Mouse (Mus musculus): ENCODE measurements at regions not wholly inside any gene's neighbourhood (a gene's known extent, or its start where the extent isn't known, plus 50 kb on each side); places are given as distances from the start of the nearest gene placed in this dataset.

- Histone ChIP-seq H3K9me3 (ENCODE audit: control insufficient read depth, low read length) (no peaks in the 10 kb centered on the region), H3K4me3 (ENCODE audit: low read depth, low read length) (no peak overlapping the region), H3K9ac (ENCODE audit: low read length) (no peak overlapping the region), H3K27ac (ENCODE audit: low read depth, low read length) (no peak overlapping the region), H3K36me3 (ENCODE audit: control insufficient read depth, insufficient read depth, low read length) (no peaks in the 10 kb centered on the region), H3K27me3 (ENCODE audit: control insufficient read depth, insufficient read depth, low read length) (no peaks in the 10 kb centered on the region), H3K4me2 (no peak overlapping the region), H3K4me1 (ENCODE audit: control insufficient read depth, insufficient read depth, low read length) (peaks cover 7% of the 10 kb centered on the region; the same call in 1 of the 2 replicates)
- 45% methylated on average over 4 of the region's 4 CpGs for WGBS
- no peak for ATAC-seq (ENCODE audit: low FRiP score)
- no peak for DNase-seq (ENCODE audit: low spot score, missing footprints)
Observed at GRCm38 (mm10) chr3:34593279-34593678, 56.9 kb upstream of the Sox2 start.

GRCm38 (mm10) chr3:34577896-34578530, 72.2 kb upstream of the Sox2 start:
- Histone ChIP-seq H3K4me1 (ENCODE audit: control insufficient read depth, insufficient read depth, low read length) (peaks cover 21% of the 10 kb centered on the region), H3K27ac (ENCODE audit: low read depth, low read length) (no peak overlapping the region), H3K4me3 (ENCODE audit: low read depth, low read length) (no peak overlapping the region), H3K27me3 (ENCODE audit: control insufficient read depth, insufficient read depth, low read length) (no peaks in the 10 kb centered on the region), H3K9me3 (ENCODE audit: control insufficient read depth, low read length) (no peaks in the 10 kb centered on the region), H3K4me2 (no peak overlapping the region), H3K36me3 (ENCODE audit: control insufficient read depth, insufficient read depth, low read length) (no peaks in the 10 kb centered on the region), H3K9ac (ENCODE audit: low read length) (no peak overlapping the region)
- DNase-seq (ENCODE audit: low spot score, missing footprints) (no peak), ATAC-seq (ENCODE audit: low FRiP score) (no peak)
- WGBS = 64% methylated on average over 8 of the region's 8 CpGs

GRCm38 (mm10) chr3:34577115-34577514, 73.1 kb upstream of the Sox2 start:
- Histone ChIP-seq H3K4me3 (ENCODE audit: low read depth, low read length) (no peak overlapping the region), H3K9ac (ENCODE audit: low read length) (no peak overlapping the region), H3K9me3 (ENCODE audit: control insufficient read depth, low read length) (no peaks in the 10 kb centered on the region), H3K27me3 (ENCODE audit: control insufficient read depth, insufficient read depth, low read length) (no peaks in the 10 kb centered on the region), H3K4me1 (ENCODE audit: control insufficient read depth, insufficient read depth, low read length) (peaks cover 21% of the 10 kb centered on the region), H3K36me3 (ENCODE audit: control insufficient read depth, insufficient read depth, low read length) (no peaks in the 10 kb centered on the region), H3K4me2 (no peak overlapping the region), H3K27ac (ENCODE audit: low read depth, low read length) (no peak overlapping the region)
- ATAC-seq (ENCODE audit: low FRiP score) (no peak), DNase-seq (ENCODE audit: low spot score, missing footprints) (no peak)
- 65% methylated on average over 6 of the region's 6 CpGs for WGBS

GRCm38 (mm10) chr3:34576159-34576558, 74.0 kb upstream of the Sox2 start:
- H3K9ac ChIP-seq (ENCODE audit: low read length) = no peak overlapping the region
- H3K4me1 ChIP-seq (ENCODE audit: control insufficient read depth, insufficient read depth, low read length) = peaks cover 24% of the 10 kb centered on the region
- H3K4me3 ChIP-seq (ENCODE audit: low read depth, low read length) = no peak overlapping the region
- no peak overlapping the region for H3K27ac ChIP-seq (ENCODE audit: low read depth, low read length)
- no peak for DNase-seq (ENCODE audit: low spot score, missing footprints)
- H3K9me3 ChIP-seq (ENCODE audit: control insufficient read depth, low read length) = no peaks in the 10 kb centered on the region
- ATAC-seq (ENCODE audit: low FRiP score) = no peak
- no peak overlapping the region for H3K4me2 ChIP-seq
- no peaks in the 10 kb centered on the region for H3K36me3 ChIP-seq (ENCODE audit: control insufficient read depth, insufficient read depth, low read length)
- no peaks in the 10 kb centered on the region for H3K27me3 ChIP-seq (ENCODE audit: control insufficient read depth, insufficient read depth, low read length)
- 33% methylated on average over 11 of the region's 11 CpGs for WGBS

GRCm38 (mm10) chr3:34574711-34575350, 75.4 kb upstream of the Sox2 start:
- no peak overlapping the region for H3K4me3 ChIP-seq (ENCODE audit: low read depth, low read length)
- H3K4me1 ChIP-seq (ENCODE audit: control insufficient read depth, insufficient read depth, low read length) = peaks cover 24% of the 10 kb centered on the region
- H3K27ac ChIP-seq (ENCODE audit: low read depth, low read length) = no peak overlapping the region
- peak; percentile 77 for DNase-seq (ENCODE audit: low spot score, missing footprints)
- H3K36me3 ChIP-seq (ENCODE audit: control insufficient read depth, insufficient read depth, low read length) = no peaks in the 10 kb centered on the region
- 50% methylated on average over 9 of the region's 9 CpGs for WGBS
- H3K27me3 ChIP-seq (ENCODE audit: control insufficient read depth, insufficient read depth, low read length) = no peaks in the 10 kb centered on the region
- H3K4me2 ChIP-seq = no peak overlapping the region
- H3K9ac ChIP-seq (ENCODE audit: low read length) = no peak overlapping the region
- H3K9me3 ChIP-seq (ENCODE audit: control insufficient read depth, low read length) = no peaks in the 10 kb centered on the region
- 0 out of 2 replicates have a peak, but pooled peaks have one; percentile 28 for ATAC-seq (ENCODE audit: low FRiP score)

- no peak overlapping the region for H3K9ac ChIP-seq (ENCODE audit: low read length)
- WGBS = 92% methylated on average over 7 of the region's 7 CpGs
- H3K9me3 ChIP-seq (ENCODE audit: control insufficient read depth, low read length) = no peaks in the 10 kb centered on the region
- DNase-seq (ENCODE audit: low spot score, missing footprints) = no peak
- no peak overlapping the region for H3K4me3 ChIP-seq (ENCODE audit: low read depth, low read length)
- H3K27me3 ChIP-seq (ENCODE audit: control insufficient read depth, insufficient read depth, low read length) = no peaks in the 10 kb centered on the region
- H3K27ac ChIP-seq (ENCODE audit: low read depth, low read length) = no peak overlapping the region
- H3K36me3 ChIP-seq (ENCODE audit: control insufficient read depth, insufficient read depth, low read length) = no peaks in the 10 kb centered on the region
- H3K4me2 ChIP-seq = no peak overlapping the region
- no peak for ATAC-seq (ENCODE audit: low FRiP score)
- peaks cover 27% of the 10 kb centered on the region for H3K4me1 ChIP-seq (ENCODE audit: control insufficient read depth, insufficient read depth, low read length)
Observed at GRCm38 (mm10) chr3:34573312-34573711, 76.9 kb upstream of the Sox2 start.

- Histone ChIP-seq H3K9ac (ENCODE audit: low read length) (no peak overlapping the region), H3K4me1 (ENCODE audit: control insufficient read depth, insufficient read depth, low read length) (peaks cover 35% of the 10 kb centered on the region), H3K9me3 (ENCODE audit: control insufficient read depth, low read length) (no peaks in the 10 kb centered on the region), H3K27me3 (ENCODE audit: control insufficient read depth, insufficient read depth, low read length) (no peaks in the 10 kb centered on the region), H3K27ac (ENCODE audit: low read depth, low read length) (no peak overlapping the region), H3K4me2 (no peak overlapping the region), H3K36me3 (ENCODE audit: control insufficient read depth, insufficient read depth, low read length) (no peaks in the 10 kb centered on the region), H3K4me3 (ENCODE audit: low read depth, low read length) (no peak overlapping the region)
- WGBS = 83% methylated on average over 6 of the region's 6 CpGs
- ATAC-seq (ENCODE audit: low FRiP score) (no peak), DNase-seq (ENCODE audit: low spot score, missing footprints) (no peak)
Observed at GRCm38 (mm10) chr3:34572081-34572480, 78.1 kb upstream of the Sox2 start.

- Histone ChIP-seq H3K36me3 (ENCODE audit: control insufficient read depth, insufficient read depth, low read length) (no peaks in the 10 kb centered on the region), H3K4me2 (no peak overlapping the region), H3K4me3 (ENCODE audit: low read depth, low read length) (no peak overlapping the region), H3K9me3 (ENCODE audit: control insufficient read depth, low read length) (no peaks in the 10 kb centered on the region), H3K27ac (ENCODE audit: low read depth, low read length) (no peak overlapping the region), H3K27me3 (ENCODE audit: control insufficient read depth, insufficient read depth, low read length) (no peaks in the 10 kb centered on the region), H3K4me1 (ENCODE audit: control insufficient read depth, insufficient read depth, low read length) (peaks cover 37% of the 10 kb centered on the region), H3K9ac (ENCODE audit: low read length) (no peak overlapping the region)
- 63% methylated on average over 9 of the region's 9 CpGs for WGBS
- peak; percentile 26; the same call in 1 of the 2 replicates for ATAC-seq (ENCODE audit: low FRiP score)
- no peak for DNase-seq (ENCODE audit: low spot score, missing footprints)
Observed at GRCm38 (mm10) chr3:34571630-34572029, 78.6 kb upstream of the Sox2 start.

- Histone ChIP-seq H3K4me3 (ENCODE audit: low read depth, low read length) (no peak overlapping the region), H3K4me2 (no peak overlapping the region), H3K9ac (ENCODE audit: low read length) (no peak overlapping the region), H3K27me3 (ENCODE audit: control insufficient read depth, insufficient read depth, low read length) (no peaks in the 10 kb centered on the region), H3K4me1 (ENCODE audit: control insufficient read depth, insufficient read depth, low read length) (peaks cover 43% of the 10 kb centered on the region), H3K36me3 (ENCODE audit: control insufficient read depth, insufficient read depth, low read length) (no peaks in the 10 kb centered on the region), H3K27ac (ENCODE audit: low read depth, low read length) (no peak overlapping the region), H3K9me3 (ENCODE audit: control insufficient read depth, low read length) (no peaks in the 10 kb centered on the region)
- no peak for ATAC-seq (ENCODE audit: low FRiP score)
- no peak for DNase-seq (ENCODE audit: low spot score, missing footprints)
- 84% methylated on average over 10 of the region's 10 CpGs for WGBS
Observed at GRCm38 (mm10) chr3:34569998-34570397, 80.2 kb upstream of the Sox2 start.
